Mouse (Mus musculus) embryonic facial prominence, embryonic 12.5 days (tissue): Measurements from ENCODE around the gene Chrna3. TPM values are rescaled to one million over a fixed set of nuclear protein-coding genes. Genes with fewer than 3 reads are reported as not detected.

Experiments
- ATAC-seq: fragments of 200-750 bp; cut with Nextera tagmentation; 2 replicates; pipeline ENCODE4 v1.8.0; 2017; ENCODE audit not compliant: insufficient number of reproducible peaks, insufficient read depth, low FRiP score, low TSS enrichment
- H3K27ac ChIP-seq: fragments of 300-500 bp; sonication (generic); 2 replicates; pipeline ENCODE4 v1.5.1; 2016; ENCODE audit warnings: mild to moderate bottlenecking
- H3K27me3 ChIP-seq: fragments of 300-500 bp; sonication (generic); 2 replicates; pipeline ENCODE4 v1.6.1; 2016; ENCODE audit warnings: mild to moderate bottlenecking, moderate library complexity
- H3K36me3 ChIP-seq: fragments of 300-500 bp; sonication (generic); 2 replicates; pipeline ENCODE4 v1.6.1; 2016; ENCODE audit warnings: mild to moderate bottlenecking
- H3K4me1 ChIP-seq: fragments of 300-500 bp; sonication (generic); 2 replicates; pipeline ENCODE4 v1.6.1; 2016
- H3K4me2 ChIP-seq: fragments of 300-500 bp; sonication (generic); replicated peaks from 2 replicates; pipeline ENCODE4 v1.6.1; 2016; ENCODE audit warnings: mild to moderate bottlenecking, moderate library complexity
- H3K4me3 ChIP-seq: fragments of 300-500 bp; sonication (generic); 2 replicates; pipeline ENCODE4 v1.5.1; 2016; ENCODE audit warnings: mild to moderate bottlenecking
- H3K9ac ChIP-seq: fragments of 300-500 bp; sonication (generic); 2 replicates; pipeline ENCODE4 v1.6.1; 2016; ENCODE audit warnings: mild to moderate bottlenecking, moderate library complexity
- H3K9me3 ChIP-seq: fragments of 300-500 bp; sonication (generic); 2 replicates; pipeline ENCODE4 v1.6.1; 2016; ENCODE audit warnings: mild to moderate bottlenecking, moderate library complexity
- WGBS: fragments of 180-500 bp; shearing (Covaris S2); methylation state at CpG from one replicate; pipeline ENCODE4 v1.1.7; 2016; 5-methylcytosine and 5-hydroxymethylcytosine counted together
- polyA plus RNA-seq: library from polyadenylated mRNA; unstranded; fragments of >200 nt; fragmentation: Nextera tagmentation; extraction: Ambion mirVana; gene quantifications from 2 replicates; pipeline ENCODE4 v1.2.1, GENCODE M21; 2016

The Chrna3 gene
- polyA plus RNA-seq, 1 experiment from 2014 or later = 2.9 TPM

- Histone ChIP-seq H3K9ac (no peak overlapping the region), H3K4me2 (no peak overlapping the region), H3K27me3 (no peaks in the 10 kb centered on the region), H3K27ac (no peak overlapping the region), H3K9me3 (no peaks in the 10 kb centered on the region), H3K4me1 (no peaks in the 10 kb centered on the region), H3K4me3 (no peak overlapping the region), H3K36me3 (no peaks in the 10 kb centered on the region)
- ATAC-seq = no peak
- 43% methylated on average over 3 of the region's 3 CpGs for WGBS
Measured at GRCm38 (mm10) chr9:54994381-54994780, 32.0 kb downstream of the Chrna3 start.

GRCm38 (mm10) chr9:54990362-54990761, 36.0 kb downstream of the Chrna3 start:
- WGBS = 78% methylated on average over 3 of the region's 3 CpGs
- Histone ChIP-seq H3K4me1 (no peaks in the 10 kb centered on the region), H3K27ac (no peak overlapping the region), H3K9me3 (no peaks in the 10 kb centered on the region), H3K4me2 (no peak overlapping the region), H3K4me3 (no peak overlapping the region), H3K9ac (no peak overlapping the region), H3K27me3 (no peaks in the 10 kb centered on the region), H3K36me3 (no peaks in the 10 kb centered on the region)
- no peak for ATAC-seq

- peak overlapping the region; percentile 89 for H3K4me2 ChIP-seq
- WGBS = 9% methylated on average over 7 of the region's 7 CpGs
- H3K27me3 ChIP-seq = peaks cover 39% of the 10 kb centered on the region
- no peaks in the 10 kb centered on the region for H3K9me3 ChIP-seq
- H3K27ac ChIP-seq = no peak overlapping the region
- no peak for ATAC-seq
- H3K4me3 ChIP-seq = peak overlapping the region; percentile 54
- H3K4me1 ChIP-seq = peaks cover 5% of the 10 kb centered on the region; the same call in 1 of the 2 replicates
- no peaks in the 10 kb centered on the region for H3K36me3 ChIP-seq
- no peak overlapping the region for H3K9ac ChIP-seq
Measured at GRCm38 (mm10) chr9:54982401-54982800, 44.0 kb downstream of the Chrna3 start.

- no peaks in the 10 kb centered on the region for H3K36me3 ChIP-seq
- H3K9ac ChIP-seq = peak overlapping the region; percentile 58
- peak overlapping the region; percentile 89 for H3K4me2 ChIP-seq
- peak overlapping the region; percentile 54 for H3K4me3 ChIP-seq
- WGBS = 1% methylated on average over 69 of the region's 85 CpGs
- peak; percentile 80; the same call in 1 of the 2 replicates for ATAC-seq
- peaks cover 39% of the 10 kb centered on the region for H3K27me3 ChIP-seq
- H3K27ac ChIP-seq = no peak overlapping the region
- H3K4me1 ChIP-seq = peaks cover 5% of the 10 kb centered on the region; the same call in 1 of the 2 replicates
- no peaks in the 10 kb centered on the region for H3K9me3 ChIP-seq
Measured at GRCm38 (mm10) chr9:54981291-54982191, 44.8 kb downstream of the Chrna3 start.

- Histone ChIP-seq H3K9ac (peak within 1 kb of the TSS; percentile 58), H3K27ac (no peak within 1 kb of the TSS), H3K4me2 (peak within 1 kb of the TSS; percentile 89), H3K27me3 (peaks cover 39% of the 10 kb centered on the region), H3K36me3 (no peaks in the 10 kb centered on the region), H3K4me3 (peak within 1 kb of the TSS; percentile 54), H3K9me3 (no peaks in the 10 kb centered on the region), H3K4me1 (peaks cover 5% of the 10 kb centered on the region; the same call in 1 of the 2 replicates)
- WGBS = 58% methylated on average over 8 of the region's 8 CpGs
- no peak for ATAC-seq
Measured at GRCm38 (mm10) chr9:54980674-54981073, 45.7 kb downstream of the Chrna3 start, which contains the start of gene Chrna5. TSS of gene Chrna5 (plus strand) at chr9:54980880.

- Histone ChIP-seq H3K4me3 (no peak overlapping the region), H3K4me1 (no peaks in the 10 kb centered on the region), H3K9me3 (no peaks in the 10 kb centered on the region), H3K9ac (no peak overlapping the region), H3K27ac (no peak overlapping the region), H3K4me2 (no peak overlapping the region), H3K36me3 (no peaks in the 10 kb centered on the region), H3K27me3 (no peaks in the 10 kb centered on the region)
- ATAC-seq = no peak
- 58% methylated on average over 8 of the region's 8 CpGs for WGBS
Measured at GRCm38 (mm10) chr9:54969972-54970637, 56.3 kb downstream of the Chrna3 start.

GRCm38 (mm10) chr9:54963669-54964068, 62.7 kb downstream of the Chrna3 start:
- Histone ChIP-seq H3K36me3 (peaks cover 10% of the 10 kb centered on the region), H3K9ac (no peak overlapping the region), H3K4me2 (no peak overlapping the region), H3K4me3 (no peak overlapping the region), H3K4me1 (no peaks in the 10 kb centered on the region), H3K27ac (no peak overlapping the region), H3K27me3 (no peaks in the 10 kb centered on the region), H3K9me3 (no peaks in the 10 kb centered on the region)
- no peak for ATAC-seq

GRCm38 (mm10) chr9:54961059-54961458, 65.3 kb downstream of the Chrna3 start:
- no peak overlapping the region for H3K4me3 ChIP-seq
- no peaks in the 10 kb centered on the region for H3K27me3 ChIP-seq
- peaks cover 34% of the 10 kb centered on the region for H3K36me3 ChIP-seq
- no peaks in the 10 kb centered on the region for H3K9me3 ChIP-seq
- no peak overlapping the region for H3K9ac ChIP-seq
- 87% methylated on average over 4 of the region's 4 CpGs for WGBS
- no peak overlapping the region for H3K27ac ChIP-seq
- H3K4me2 ChIP-seq = no peak overlapping the region
- H3K4me1 ChIP-seq = no peaks in the 10 kb centered on the region
- ATAC-seq = no peak

Other genes with a start within 250 kb of the Chrna3 start
- 50.0 and 50.7 TPM in 2 replicates for gene Ireb2, start 162.8 kb downstream of the Chrna3 start, polyA plus RNA-seq
- 7.5 and 8.0 TPM in 2 replicates for gene Hykk, start 109.3 kb downstream of the Chrna3 start, polyA plus RNA-seq
- gene Psma4, start 75.8 kb downstream of the Chrna3 start, polyA plus RNA-seq = 301 and 314 TPM in 2 replicates
- 1.0 and 1.6 TPM in 2 replicates for gene AY074887, start 75.6 kb downstream of the Chrna3 start, polyA plus RNA-seq
- 1.4 and 1.5 TPM in 2 replicates for gene Chrna5, start 45.7 kb downstream of the Chrna3 start, polyA plus RNA-seq
- gene Chrnb4, start 22.2 kb upstream of the Chrna3 start, polyA plus RNA-seq = 0.76 and 0.92 TPM in 2 replicates
- gene Ube2q2, start 122.3 kb upstream of the Chrna3 start, polyA plus RNA-seq = 45.0 and 46.1 TPM in 2 replicates
- 74.4 and 76.9 TPM in 2 replicates for gene Fbxo22, start 182.4 kb upstream of the Chrna3 start, polyA plus RNA-seq